Mouse (Mus musculus) layer of hippocampus, adult 18-20 months (tissue): ENCODE measurements around the gene Mvb12a. TPM values are rescaled to one million over a fixed set of nuclear protein-coding genes. Genes with fewer than 3 reads are reported as not detected.

ENCODE experiments used
- DNase-seq, 2 experiments: peaks; one replicate each; pipeline ENCODE4 v3.0.0; 2022; ENCODE audit warnings: low spot score in 2 of 2
- total RNA-seq, 2 experiments: library from RNA; stranded (reverse); gene quantifications; 2 replicates each; pipeline ENCODE4 v1.2.3; 2021

Gene Mvb12a
- total RNA-seq, 2 experiments from 2014 or later: 29.9 to 37.9 TPM

GRCm38 (mm10) chr8:71592374-71593170 is 49.9 kb downstream of the Mvb12a start:
- peak; percentile 91 to 95 for DNase-seq

GRCm38 (mm10) chr8:71593556-71594323 is 51.0 kb downstream of the Mvb12a start:
- no peak for DNase-seq

- no peak for DNase-seq
Measured at GRCm38 (mm10) chr8:71594324-71594722, 51.6 kb downstream of the Mvb12a start.

GRCm38 (mm10) chr8:71595862-71596261 is 53.1 kb downstream of the Mvb12a start:
- peak; percentile 77 to 94 for DNase-seq

GRCm38 (mm10) chr8:71596384-71596783 is 53.7 kb downstream of the Mvb12a start:
- DNase-seq: no peak

GRCm38 (mm10) chr8:71596798-71597197 is 54.1 kb downstream of the Mvb12a start:
- DNase-seq: no peak

- DNase-seq: no peak
Measured at GRCm38 (mm10) chr8:71597451-71597850, 54.7 kb downstream of the Mvb12a start, which contains the start of gene Fam129c. Gene Fam129c, plus strand, starts transcription at chr8:71597648.

Other genes with a start within 250 kb of the Mvb12a start
- gene Use1, start 176.1 kb upstream of the Mvb12a start, total RNA-seq: 100 to 1,000 TPM; 111 to 127 TPM
- 10 to 100 TPM; 14.3 to 17.9 TPM for gene Ocel1, start 171.6 kb upstream of the Mvb12a start, total RNA-seq
- gene Nr2f6, start 161.0 kb upstream of the Mvb12a start, total RNA-seq: 10 to 100 TPM; 44.6 to 46.5 TPM
- gene Ushbp1, start 147.1 kb upstream of the Mvb12a start, total RNA-seq: 1 to 10 TPM; 3.3 TPM
- 100 to 1,000 TPM in 1 of 2 experiments, 10 to 100 TPM in 1; 94.1 to 103 TPM for gene Babam1, start 146.1 kb upstream of the Mvb12a start, total RNA-seq
- gene Ankle1, start 136.9 kb upstream of the Mvb12a start, total RNA-seq: under 1 TPM; 0.22 to 0.25 TPM
- 100 to 1,000 TPM; 287 to 312 TPM for gene Abhd8, start 79.3 kb upstream of the Mvb12a start, total RNA-seq
- gene Mrpl34, start 78.0 kb upstream of the Mvb12a start, total RNA-seq: 10 to 100 TPM; 48.1 to 48.9 TPM
- 10 to 100 TPM; 82.5 to 91.6 TPM for gene Dda1, start 73.7 kb upstream of the Mvb12a start, total RNA-seq
- gene Ano8, start 57.0 kb upstream of the Mvb12a start, total RNA-seq: 10 to 100 TPM; 48.4 to 49.2 TPM
- gene Gtpbp3, start 54.8 kb upstream of the Mvb12a start, total RNA-seq: 10 to 100 TPM; 30.4 to 36.1 TPM
- 1 to 10 TPM; 7.4 to 7.9 TPM for gene Plvap, start 31.2 kb upstream of the Mvb12a start, total RNA-seq
- gene Ccdc194, start 17.2 kb upstream of the Mvb12a start, total RNA-seq: not detected
- gene Bst2, start 5.5 kb upstream of the Mvb12a start, total RNA-seq: 1 to 10 TPM; 3.8 to 5.4 TPM
- under 1 TPM in 1 of 2 experiments, not detected in 1; 0.20 TPM for gene Tmem221, start 15.9 kb downstream of the Mvb12a start, total RNA-seq
- gene Nxnl1, start 23.7 kb downstream of the Mvb12a start, total RNA-seq: under 1 TPM; 0.12 to 0.15 TPM
- 100 to 1,000 TPM; 105 to 126 TPM for gene Slc27a1, start 26.0 kb downstream of the Mvb12a start, total RNA-seq
- 10 to 100 TPM; 32.0 to 33.1 TPM for gene Pgls, start 49.3 kb downstream of the Mvb12a start, total RNA-seq
- 1 to 10 TPM; 2.5 to 3.1 TPM for gene Fam129c, start 54.7 kb downstream of the Mvb12a start, total RNA-seq
- 10 to 100 TPM; 53.7 to 54.1 TPM for gene Colgalt1, start 68.1 kb downstream of the Mvb12a start, total RNA-seq
- 100 to 1,000 TPM; 226 to 246 TPM for gene Unc13a, start 128.8 kb downstream of the Mvb12a start, total RNA-seq
- 1 to 10 TPM; 3.7 to 4.4 TPM for gene Jak3, start 133.4 kb downstream of the Mvb12a start, total RNA-seq
- 1 to 10 TPM; 1.7 to 1.8 TPM for gene Insl3, start 146.3 kb downstream of the Mvb12a start, total RNA-seq
- gene B3gnt3, start 158.9 kb downstream of the Mvb12a start, total RNA-seq: under 1 TPM; 0.33 to 0.59 TPM
- gene Fcho1, start 182.8 kb downstream of the Mvb12a start, total RNA-seq: 10 to 100 TPM; 94.9 to 99.9 TPM